Mouse (Mus musculus): Measurements from ENCODE around the gene Aasdh.

The Aasdh gene

GRCm38 (mm10) chr5:76841859-76842258, 63.5 kb downstream of the Aasdh start:
- DNase-seq (ENCODE audit: low read depth, low spot score) = no peak

DNA sequence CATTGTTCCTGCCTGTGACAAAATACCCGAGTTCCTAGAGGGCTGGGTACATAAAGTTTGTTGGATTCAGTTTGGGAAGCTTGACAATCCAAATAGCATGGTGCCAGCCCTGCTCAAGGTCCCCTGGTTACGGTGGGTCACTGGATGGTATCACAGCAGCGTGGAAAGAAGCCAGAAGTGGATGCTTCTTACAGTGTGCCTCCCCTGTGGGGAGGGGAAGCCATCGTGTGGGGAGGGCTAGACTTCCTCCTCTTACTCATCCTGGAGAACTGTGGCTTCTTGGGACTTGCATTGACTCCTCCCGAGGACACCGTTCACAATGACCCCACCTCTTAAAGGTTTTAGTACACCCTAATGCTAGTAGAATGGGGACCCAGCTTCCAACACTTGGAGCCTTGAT, 65.5 kb downstream of the Aasdh start:
- DNase-seq (ENCODE audit: low read depth, low spot score) = no peak

GRCm38 (mm10) chr5:76837018-76837417, 68.3 kb downstream of the Aasdh start:
- DNase-seq (ENCODE audit: low read depth, low spot score) = peak; percentile 33

DNA sequence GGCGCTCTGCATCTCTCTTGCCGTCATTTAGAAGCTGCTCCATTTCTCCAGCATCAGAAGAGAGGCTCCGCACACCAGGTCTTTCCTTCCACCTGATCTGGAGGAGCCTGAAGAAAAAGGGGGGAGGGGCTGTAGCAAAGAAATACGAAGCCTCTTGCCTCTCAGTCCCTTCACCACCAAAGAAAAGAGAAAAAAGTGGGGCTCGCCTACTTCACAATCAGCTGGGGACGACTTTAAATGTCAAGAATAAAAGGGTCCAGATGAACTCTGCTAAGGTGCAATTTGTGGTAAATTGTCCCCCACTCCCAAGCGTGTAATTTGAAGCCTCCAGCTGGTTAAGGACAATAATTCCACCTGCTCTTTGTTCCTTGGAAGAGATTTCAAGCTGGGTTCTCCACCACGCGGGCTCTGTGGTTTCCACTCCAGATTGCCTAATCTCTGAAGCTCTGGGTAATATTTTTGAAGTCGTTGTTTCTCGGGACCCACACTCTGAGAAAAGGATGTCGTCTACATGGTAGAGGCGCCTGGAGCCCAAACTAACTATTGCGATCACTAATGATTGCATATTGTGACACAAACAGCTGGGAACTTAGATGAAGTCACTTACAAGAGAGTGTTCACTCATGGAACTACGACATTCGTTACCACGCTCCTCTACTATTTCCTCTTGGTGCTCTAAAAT, 72.6 kb downstream of the Aasdh start:
- DNase-seq (ENCODE audit: low read depth, low spot score) = no peak

DNA sequence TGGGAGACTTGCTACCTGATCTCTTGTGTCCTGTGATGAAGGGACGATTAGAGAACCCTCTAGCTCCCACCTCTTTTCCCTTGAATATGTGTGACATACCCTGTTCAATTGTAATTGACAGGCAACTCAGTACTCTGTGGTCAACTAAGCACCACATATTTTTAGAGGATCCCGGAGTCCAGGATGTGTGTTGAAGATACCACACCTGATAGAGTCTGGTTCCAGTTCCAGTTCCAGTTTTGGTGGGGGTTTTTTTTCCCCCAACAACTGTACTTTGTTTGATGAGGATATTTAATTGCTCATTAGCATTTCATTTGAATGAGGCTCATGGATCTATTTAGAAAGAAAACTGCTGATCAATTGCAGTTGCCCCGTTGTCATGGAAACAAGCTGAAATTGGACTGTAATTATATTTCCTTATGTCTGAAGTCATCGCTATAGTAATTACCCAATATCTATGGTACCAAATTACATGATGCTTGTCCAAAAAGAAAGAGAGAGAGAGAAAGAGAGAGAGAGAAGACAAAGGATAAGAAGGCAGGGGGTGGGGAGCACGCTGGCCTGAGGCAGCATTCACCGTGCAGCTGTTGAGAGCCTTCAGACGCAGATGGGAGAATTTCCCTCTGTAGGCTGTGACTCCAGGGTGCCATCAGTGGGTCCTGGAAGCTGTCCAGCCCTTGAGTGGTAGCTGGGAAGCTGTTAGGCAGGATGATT, 76.6 kb downstream of the Aasdh start:
- DNase-seq (ENCODE audit: low read depth, low spot score) = no peak
